Mouse (Mus musculus) hindbrain, embryonic 11.5 days (tissue): Measurements from ENCODE around the gene Celf2. TPM values are rescaled to one million over a fixed set of nuclear protein-coding genes. Genes with fewer than 3 reads are reported as not detected.

Source experiments
- ATAC-seq: fragments of 200-750 bp; cut with Nextera tagmentation; 2 replicates; pipeline ENCODE4 v1.8.0; 2017; ENCODE audit warnings: mild to moderate bottlenecking, moderate TSS enrichment, moderate library complexity; ENCODE audit not compliant: low FRiP score
- DNase-seq: peaks from one replicate; pipeline ENCODE4 v3.0.0-alpha.2; 2015; ENCODE audit warnings: low spot score
- H3K27ac ChIP-seq: fragments of 300-500 bp; sonication (generic); 2 replicates; pipeline ENCODE4 v1.5.1; 2014; ENCODE audit warnings: mild to moderate bottlenecking, low read depth, low read length
- H3K27me3 ChIP-seq: fragments of 300-500 bp; sonication (generic); 2 replicates; pipeline ENCODE4 v1.6.1; 2014; ENCODE audit warnings: mild to moderate bottlenecking, low read length, moderate library complexity, mixed read lengths; ENCODE audit not compliant: control insufficient read depth, insufficient read depth
- H3K36me3 ChIP-seq: fragments of 300-500 bp; sonication (generic); 2 replicates; pipeline ENCODE4 v1.6.1; 2014; ENCODE audit warnings: mild to moderate bottlenecking, low read length, moderate library complexity, mixed read lengths; ENCODE audit not compliant: control insufficient read depth, insufficient read depth
- H3K4me1 ChIP-seq: fragments of 300-500 bp; sonication (generic); replicated peaks from 2 replicates; pipeline ENCODE4 v1.6.1; 2014; ENCODE audit warnings: low read length, mixed read lengths; ENCODE audit not compliant: control insufficient read depth, insufficient read depth
- H3K4me2 ChIP-seq: fragments of 300-500 bp; sonication (generic); replicated peaks from 2 replicates; pipeline ENCODE4 v1.6.1; 2014; ENCODE audit warnings: mild to moderate bottlenecking, low read depth, low read length
- H3K4me3 ChIP-seq: fragments of 300-500 bp; sonication (generic); 2 replicates; pipeline ENCODE4 v1.5.1; 2014; ENCODE audit warnings: low read depth, low read length
- H3K9ac ChIP-seq: fragments of 300-500 bp; sonication (generic); 2 replicates; pipeline ENCODE4 v1.6.1; 2014; ENCODE audit warnings: low read depth, low read length
- H3K9me3 ChIP-seq: fragments of 300-500 bp; sonication (generic); 2 replicates; pipeline ENCODE4 v1.6.1; 2016; ENCODE audit warnings: low read length; ENCODE audit not compliant: control insufficient read depth
- WGBS: fragments of 180-500 bp; shearing (Covaris S2); extraction: QIAGEN DNeasy Blood & Tissue Kit; methylation state at CpG from one replicate; pipeline ENCODE4 v1.1.7; 2014; 5-methylcytosine and 5-hydroxymethylcytosine counted together
- polyA plus RNA-seq: library from polyadenylated mRNA; unstranded; fragments of >200 nt; fragmentation: Nextera tagmentation; extraction: Ambion mirVana; gene quantifications from 2 replicates; pipeline ENCODE4 v1.2.1, GENCODE M21; 2014

Celf2 gene
- polyA plus RNA-seq, 1 experiment from 2014 or later = 82.4 TPM

DNA sequence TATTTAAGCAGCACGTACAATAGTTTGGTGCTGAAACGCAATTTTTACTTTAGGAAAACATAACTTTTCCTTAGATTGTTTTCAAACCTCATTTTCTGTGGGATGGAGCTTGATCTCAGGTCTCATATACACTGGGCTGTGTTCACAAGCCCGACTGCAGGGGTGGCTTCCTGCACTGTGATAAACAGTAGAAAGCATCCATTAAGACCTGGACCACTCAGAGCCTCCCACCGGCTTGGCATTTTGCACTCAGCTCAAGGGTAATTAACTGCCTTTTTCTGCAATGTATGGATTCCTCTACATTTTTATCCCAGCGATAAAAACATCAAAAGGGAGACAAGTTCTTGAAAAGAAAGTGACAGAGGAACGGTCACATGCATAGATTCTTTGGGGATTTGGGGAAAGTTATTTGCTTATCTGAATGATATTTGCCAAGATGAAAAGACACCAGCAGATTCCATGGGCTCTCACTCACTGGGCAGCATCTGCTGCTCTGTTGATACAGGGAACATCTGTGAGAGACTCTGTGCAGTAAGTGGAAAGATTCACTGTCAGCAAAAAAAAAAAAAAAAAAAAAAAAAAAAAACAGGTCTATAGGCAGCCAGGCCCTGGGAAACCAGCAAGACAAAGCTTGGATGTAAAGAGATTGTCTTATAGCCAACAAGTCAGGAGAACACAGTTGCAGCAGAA lies 465.4 kb downstream of the Celf2 start:
- no peaks in the 10 kb centered on the region for H3K36me3 ChIP-seq
- no peak overlapping the region for H3K4me2 ChIP-seq
- no peak overlapping the region for H3K4me3 ChIP-seq
- no peak overlapping the region for H3K27ac ChIP-seq
- H3K27me3 ChIP-seq = no peaks in the 10 kb centered on the region
- no peaks in the 10 kb centered on the region for H3K4me1 ChIP-seq
- ATAC-seq = no peak
- no peak overlapping the region for H3K9ac ChIP-seq
- H3K9me3 ChIP-seq = no peaks in the 10 kb centered on the region
- no peak for DNase-seq
- 71% methylated on average over 6 of the region's 6 CpGs for WGBS

DNA sequence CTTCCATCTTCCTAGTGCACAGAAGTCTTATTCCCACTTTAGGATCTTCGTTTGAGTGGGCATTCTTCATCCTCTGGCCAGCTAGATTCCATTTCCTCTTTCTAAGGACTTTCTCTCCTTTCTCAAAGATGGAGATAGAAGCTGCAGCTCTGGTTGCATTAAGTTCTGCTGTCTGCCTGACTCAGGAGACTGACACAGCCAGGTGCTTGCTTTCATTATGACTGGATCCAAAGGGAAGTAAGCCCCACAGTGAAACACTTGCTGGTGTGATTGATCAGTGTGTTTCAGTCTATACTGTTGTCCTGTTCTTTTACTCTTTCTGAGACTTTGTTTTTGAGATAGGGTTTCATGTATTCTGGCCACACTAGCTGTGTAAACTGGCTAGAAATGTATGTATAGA lies 468.4 kb downstream of the Celf2 start:
- ATAC-seq = no peak
- H3K4me1 ChIP-seq = no peaks in the 10 kb centered on the region
- H3K9ac ChIP-seq = no peak overlapping the region
- H3K9me3 ChIP-seq = no peaks in the 10 kb centered on the region
- H3K36me3 ChIP-seq = no peaks in the 10 kb centered on the region
- no peak overlapping the region for H3K4me3 ChIP-seq
- H3K4me2 ChIP-seq = no peak overlapping the region
- DNase-seq = no peak
- H3K27me3 ChIP-seq = no peaks in the 10 kb centered on the region
- no peak overlapping the region for H3K27ac ChIP-seq
- WGBS = 71% methylated on average over 1 of the region's 1 CpGs

GRCm38 (mm10) chr2:7038991-7039390 lies 470.4 kb downstream of the Celf2 start:
- H3K27me3 ChIP-seq = no peaks in the 10 kb centered on the region
- 96% methylated on average over 4 of the region's 4 CpGs for WGBS
- H3K9me3 ChIP-seq = no peaks in the 10 kb centered on the region
- no peak overlapping the region for H3K27ac ChIP-seq
- H3K9ac ChIP-seq = no peak overlapping the region
- H3K4me3 ChIP-seq = no peak overlapping the region
- H3K4me2 ChIP-seq = no peak overlapping the region
- H3K36me3 ChIP-seq = no peaks in the 10 kb centered on the region
- no peak for DNase-seq
- no peaks in the 10 kb centered on the region for H3K4me1 ChIP-seq
- ATAC-seq = no peak

GRCm38 (mm10) chr2:7031389-7031788 lies 478.0 kb downstream of the Celf2 start:
- Histone ChIP-seq H3K4me3 (no peak overlapping the region), H3K36me3 (no peaks in the 10 kb centered on the region), H3K9ac (no peak overlapping the region), H3K27ac (no peak overlapping the region), H3K9me3 (no peaks in the 10 kb centered on the region), H3K4me1 (no peaks in the 10 kb centered on the region), H3K27me3 (no peaks in the 10 kb centered on the region), H3K4me2 (no peak overlapping the region)
- DNase-seq (no peak), ATAC-seq (no peak)
- 100% methylated on average over 1 of the region's 1 CpGs for WGBS

DNA sequence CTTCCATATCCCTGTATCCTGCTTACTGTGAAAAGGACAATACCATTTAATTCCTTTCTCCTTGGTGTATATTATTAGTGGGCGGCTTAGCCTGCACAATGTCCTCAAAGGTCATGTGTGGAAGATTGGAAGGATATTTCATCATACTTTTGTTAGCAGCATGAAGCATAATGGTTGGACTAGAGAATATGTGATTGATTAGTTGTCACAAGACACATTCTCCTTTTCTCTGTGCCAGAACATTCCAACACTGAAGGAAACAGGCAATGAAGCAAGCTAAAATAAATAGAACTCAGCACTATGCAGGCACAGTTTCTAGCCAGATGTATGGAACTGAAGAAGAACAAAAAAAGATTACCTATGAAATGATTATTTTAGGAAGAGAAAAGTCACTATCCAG lies 482.6 kb downstream of the Celf2 start:
- Histone ChIP-seq H3K4me3 (no peak overlapping the region), H3K9me3 (no peaks in the 10 kb centered on the region), H3K4me1 (no peaks in the 10 kb centered on the region), H3K9ac (no peak overlapping the region), H3K27me3 (no peaks in the 10 kb centered on the region), H3K27ac (no peak overlapping the region), H3K4me2 (no peak overlapping the region), H3K36me3 (no peaks in the 10 kb centered on the region)
- ATAC-seq (no peak), DNase-seq (no peak)
- WGBS = 71% methylated on average over 1 of the region's 1 CpGs

GRCm38 (mm10) chr2:7025594-7025993 lies 483.8 kb downstream of the Celf2 start:
- H3K27ac ChIP-seq = no peak overlapping the region
- ATAC-seq (no peak), DNase-seq (no peak)
- no peaks in the 10 kb centered on the region for H3K4me1 ChIP-seq
- H3K9me3 ChIP-seq = no peaks in the 10 kb centered on the region
- no peaks in the 10 kb centered on the region for H3K27me3 ChIP-seq
- H3K4me3 ChIP-seq = no peak overlapping the region
- no peak overlapping the region for H3K4me2 ChIP-seq
- WGBS = 76% methylated on average over 5 of the region's 5 CpGs
- no peak overlapping the region for H3K9ac ChIP-seq
- no peaks in the 10 kb centered on the region for H3K36me3 ChIP-seq

DNA sequence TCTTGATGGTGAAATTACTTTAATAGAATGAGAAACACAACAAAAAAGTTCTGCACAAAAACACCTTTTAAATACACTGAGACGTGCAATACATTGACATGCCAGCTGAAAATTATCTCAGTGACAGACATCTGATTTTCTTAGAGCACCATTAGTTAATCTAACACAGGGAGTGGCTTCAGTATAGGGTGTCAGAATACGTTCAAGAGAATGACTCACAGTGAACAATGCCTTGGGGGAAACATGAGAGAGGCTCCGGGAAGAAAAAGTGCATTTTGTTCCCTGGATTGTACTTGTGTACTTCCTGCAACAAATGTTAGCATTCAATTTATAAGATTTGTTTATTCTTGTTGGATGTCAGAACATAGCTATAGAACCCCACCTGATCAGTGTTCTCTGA lies 487.2 kb downstream of the Celf2 start:
- H3K4me3 ChIP-seq = no peak overlapping the region
- no peaks in the 10 kb centered on the region for H3K27me3 ChIP-seq
- H3K4me2 ChIP-seq = no peak overlapping the region
- no peaks in the 10 kb centered on the region for H3K4me1 ChIP-seq
- DNase-seq = no peak
- ATAC-seq = no peak
- H3K9me3 ChIP-seq = no peaks in the 10 kb centered on the region
- WGBS = 53% methylated on average over 3 of the region's 3 CpGs
- H3K36me3 ChIP-seq = no peaks in the 10 kb centered on the region
- no peak overlapping the region for H3K27ac ChIP-seq
- no peak overlapping the region for H3K9ac ChIP-seq

DNA sequence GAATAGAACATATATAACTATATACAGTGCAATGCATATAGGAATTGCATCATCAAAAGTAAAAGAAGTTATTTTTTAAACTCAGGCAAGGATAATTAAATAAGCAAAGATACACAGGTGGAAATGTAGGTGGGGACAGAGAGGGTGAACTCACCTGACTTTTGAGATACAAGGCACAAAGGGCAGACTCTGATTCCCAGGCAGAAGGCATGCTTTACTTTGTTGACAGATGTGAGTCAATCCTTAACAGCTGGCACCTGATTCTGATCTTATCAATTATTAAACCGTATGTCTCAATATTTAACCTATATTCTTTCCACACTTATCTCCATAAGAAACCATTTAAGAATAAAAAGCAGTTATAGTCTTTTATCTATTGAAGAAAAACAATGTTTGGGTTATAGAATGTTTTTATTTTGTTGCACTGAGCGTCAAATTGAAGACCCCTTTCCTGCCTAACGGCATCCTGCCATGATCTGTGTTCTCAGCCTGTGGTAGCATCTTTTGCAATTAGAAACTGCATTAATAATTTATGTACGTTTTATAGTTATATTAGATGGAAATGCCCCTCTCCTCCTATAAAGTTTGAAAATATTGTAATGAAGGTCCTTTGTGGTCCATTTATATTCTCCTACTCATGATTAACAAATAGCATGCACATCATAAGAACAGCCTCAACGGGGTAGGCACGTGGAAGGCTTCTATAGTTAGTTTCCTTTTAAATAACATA lies 491.8 kb downstream of the Celf2 start:
- 90% methylated on average over 6 of the region's 6 CpGs for WGBS
- no peak overlapping the region for H3K9ac ChIP-seq
- no peak for DNase-seq
- H3K4me1 ChIP-seq = no peaks in the 10 kb centered on the region
- no peaks in the 10 kb centered on the region for H3K9me3 ChIP-seq
- no peak overlapping the region for H3K4me2 ChIP-seq
- H3K36me3 ChIP-seq = no peaks in the 10 kb centered on the region
- no peaks in the 10 kb centered on the region for H3K27me3 ChIP-seq
- H3K4me3 ChIP-seq = no peak overlapping the region
- ATAC-seq = no peak
- H3K27ac ChIP-seq = no peak overlapping the region

GRCm38 (mm10) chr2:7013126-7013525 lies 496.2 kb downstream of the Celf2 start:
- ATAC-seq (no peak), DNase-seq (no peak)
- WGBS = 80% methylated on average over 5 of the region's 5 CpGs
- H3K4me3 ChIP-seq = no peak overlapping the region
- H3K4me2 ChIP-seq = no peak overlapping the region
- H3K27ac ChIP-seq = no peak overlapping the region
- H3K36me3 ChIP-seq = no peaks in the 10 kb centered on the region
- H3K9ac ChIP-seq = no peak overlapping the region
- H3K27me3 ChIP-seq = no peaks in the 10 kb centered on the region
- H3K9me3 ChIP-seq = no peaks in the 10 kb centered on the region
- H3K4me1 ChIP-seq = no peaks in the 10 kb centered on the region
